8 mouse cellular contexts compared by ENCODE assay signal in genomic region chr11:77893787-77894718, GRCm38 (mm10). TPM values are rescaled to one million over a fixed set of nuclear protein-coding genes. Genes with fewer than 3 reads are reported as not detected.
DNase-seq lines count a peak whose midpoint lies in the region; ATAC-seq and TF ChIP-seq lines count a peak whose summit lies in the region.

TSS of gene Pipox (minus strand) at chr11:77894096.

- ATAC-seq in hindbrain, postnatal 0 days: peak; percentile 89

- H3K9me3 ChIP-seq in hindbrain, postnatal 0 days (ENCODE audit: low read length): no peaks in the 10 kb centered on the region

- DNase-seq in adrenal gland, adult 8-10 months: peak; percentile 94
- DNase-seq in embryo, embryonic 11 days: peak; percentile 83
- DNase-seq in gastrocnemius, postnatal 25 days: peak; percentile 69
- peak; percentile 85 for DNase-seq in hindbrain, postnatal 0 days (ENCODE audit: low spot score)
- peak; percentile 62 to 79 for DNase-seq in left cerebral cortex, adult 2 months (ENCODE audit: extremely low spot score in 1 of 2, low spot score in 2 of 2)
- DNase-seq in lung, postnatal 25 days (ENCODE audit: low spot score): peak; percentile 91
- peak; percentile 81 for DNase-seq in right cerebral cortex, postnatal 14 days
- DNase-seq in c-Kit-positive CD71-positive TER-119-positive erythroid progenitor cells, embryonic 14.5 days (ENCODE audit: low spot score): no peak

- peaks cover 53% of the 10 kb centered on the region for H3K4me1 ChIP-seq in hindbrain, postnatal 0 days (ENCODE audit: insufficient read depth, low read length)

- WGBS in hindbrain, postnatal 0 days: 16% methylated on average over 11 of the region's 11 CpGs

- H3K4me2 ChIP-seq in hindbrain, postnatal 0 days (ENCODE audit: low read depth, low read length): peak within 1 kb of the TSS; percentile 27

- no peaks in the 10 kb centered on the region for H3K36me3 ChIP-seq in hindbrain, postnatal 0 days (ENCODE audit: insufficient read depth, low read length)

- peak; percentile 65 for TF ChIP-seq CTCF in hindbrain, postnatal 0 days (IDR thresholded peaks at IDR 0.05; ENCODE audit: low read depth)
- TF ChIP-seq CTCF in left cerebral cortex, adult 2 months (IDR thresholded peaks at IDR 0.05): peak; percentile 44

- intact Hi-C loops in left cerebral cortex, adult 2 months (cut with DNase I): no loop called here

- H3K9ac ChIP-seq in hindbrain, postnatal 0 days (replicated peaks; ENCODE audit: low read length): 0 out of 2 replicates have a peak within 1 kb of the TSS, but pooled peaks have one; percentile 30

- no peak within 1 kb of the TSS for H3K4me3 ChIP-seq in hindbrain, postnatal 0 days (ENCODE audit: low read length)
- no peak within 1 kb of the TSS for H3K4me3 ChIP-seq in left cerebral cortex, adult 2 months

- no peaks in the 10 kb centered on the region for H3K27me3 ChIP-seq in hindbrain, postnatal 0 days (ENCODE audit: insufficient read depth, low read length)

- peak within 1 kb of the TSS; percentile 81 for H3K27ac ChIP-seq in hindbrain, postnatal 0 days
- H3K27ac ChIP-seq in left cerebral cortex, adult 2 months: peak within 1 kb of the TSS; percentile 74

RNA-seq across cellular contexts. Expression of gene Pipox, which starts in this region (rescaled TPM):
- 1 to 10 TPM in 2 of 4 experiments, under 1 TPM in 2; 0.89 to 2.4 (median 1.5) TPM for total RNA-seq in adrenal gland, adult 8-10 months (2022)
- total RNA-seq in gastrocnemius, postnatal 25 days (2021): under 1 TPM in 1 of 2 experiments, not detected in 1; 0.16 TPM
- 2.8 and 6.8 TPM in 2 replicates for total RNA-seq in hindbrain, postnatal 0 days (2014; rRNA removed)
- 4.4 and 4.6 TPM in 2 replicates for polyA plus RNA-seq in hindbrain, postnatal 0 days (2015; fragmentation: Nextera tagmentation; extraction: Ambion mirVana)
- 1 to 10 TPM in 1 of 2 experiments, under 1 TPM in 1; 0.70 to 1.3 TPM for total RNA-seq in left cerebral cortex, adult 2 months (2021)

Comparison
In these comparisons a context has a peak if more than half of its experiments do, and no peak if none do; other contexts are left out.
1. Peak in DNase-seq in gastrocnemius, postnatal 25 days; RNA of the gene not detected or under 1 TPM.